Mouse (Mus musculus): Measurements from ENCODE around the gene Gnpat. TPM values are rescaled to one million over a fixed set of nuclear protein-coding genes. Genes with fewer than 3 reads are reported as not detected.

The Gnpat gene
- total and polyA plus RNA-seq, 3 experiments = 62.3 to 91.5 (median 89.1) TPM

DNA sequence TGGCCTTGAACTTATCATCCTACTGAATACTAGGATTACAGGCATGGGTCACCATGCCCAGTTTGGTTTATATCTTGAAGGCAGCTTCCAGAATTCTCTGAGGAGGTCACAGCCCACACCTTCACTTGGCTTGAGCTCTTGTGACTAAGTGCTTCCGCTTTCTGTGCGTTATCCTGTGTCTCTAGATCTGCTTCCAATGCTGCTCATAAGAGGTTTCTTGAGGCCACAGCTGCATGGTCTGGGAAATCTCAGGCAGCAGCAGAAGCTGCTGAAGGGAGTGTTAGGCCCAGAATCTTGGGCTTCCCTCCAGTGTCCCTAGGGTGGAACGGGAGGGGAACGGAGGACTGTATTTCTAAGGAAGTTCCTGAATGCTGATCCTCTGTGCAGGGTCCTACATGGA, 49.5 kb upstream of the Gnpat start:
- Histone ChIP-seq H3K9ac (ENCODE audit: insufficient read depth, low read depth) (no peak overlapping the region), H3K36me3 (replicated peaks in 1 of 2; ENCODE audit: control insufficient read depth in 1 of 2, insufficient read depth in 1 of 2, low read length in 1 of 2) (no peaks in the 10 kb centered on the region), H3K4me3 (replicated peaks in 1 of 3; ENCODE audit: low read depth in 2 of 3, low read length in 2 of 3, poor library complexity in 1 of 3) (no peak overlapping the region), H3K27ac (ENCODE audit: insufficient read depth, low read depth) (no peak overlapping the region), H3K79me2 (replicated peaks; ENCODE audit: control insufficient read depth, extremely low read depth, insufficient read depth, poor library complexity, severe bottlenecking) (no peaks in the 10 kb centered on the region), H3K4me1 (ENCODE audit: control insufficient read depth in 1 of 2, insufficient read depth in 2 of 2) (peaks cover 9 to 32% of the 10 kb centered on the region in 2 experiments), H3K4me2 (ENCODE audit: insufficient read depth, low read depth, poor library complexity, severe bottlenecking) (no peak overlapping the region), H3K27me3 (replicated peaks) (peaks cover 4% of the 10 kb centered on the region), H3K9me3 (replicated peaks; ENCODE audit: low read length) (peaks cover 19% of the 10 kb centered on the region)
- dilution Hi-C loops (cut with MboI; ENCODE audit: extremely low pct_ligation_motif_present, extremely low pct_unique_long_range_greater_than_20kb, low sequenced_read_pairs) = no loop called here
- DNase-seq (ENCODE audit: extremely low read depth) = no peak
- TF ChIP-seq MAZ (IDR thresholded peaks at IDR 0.05; ENCODE audit: low read depth, low read length) (no peak), KAT2A (IDR thresholded peaks at IDR 0.05; ENCODE audit: insufficient replicate concordance, low read length) (no peak), MXI1 (IDR thresholded peaks at IDR 0.05; ENCODE audit: low read depth, low read length) (no peak), GABPA (IDR thresholded peaks at IDR 0.05; ENCODE audit: insufficient replicate concordance, low read depth, low read length) (no peak), RAD21 (IDR thresholded peaks at IDR 0.05; ENCODE audit: low read depth, low read length) (no peak), CHD1 (IDR thresholded peaks at IDR 0.05; ENCODE audit: low read depth, low read length) (no peak), ZNF384 (IDR thresholded peaks at IDR 0.05; ENCODE audit: low read depth, low read length) (no peak), MYC (IDR thresholded peaks at IDR 0.05; ENCODE audit: low read depth, low read length) (no peak), EP300 (IDR thresholded peaks at IDR 0.05; ENCODE audit: low read length) (no peak), UBTF (IDR thresholded peaks at IDR 0.05; ENCODE audit: low read depth, low read length) (no peak), NRF1 (IDR thresholded peaks at IDR 0.05; ENCODE audit: low read depth, low read length) (no peak), IRF4 (IDR thresholded peaks at IDR 0.05; ENCODE audit: low read depth, low read length) (no peak), BHLHE40 (IDR thresholded peaks at IDR 0.05; ENCODE audit: low read depth, low read length) (no peak)
- in situ Hi-C loops (cut with MboI; ENCODE audit: low pct_ligation_motif_present, low pct_unique_long_range_greater_than_20kb, low sequenced_read_pairs) = loop anchor here (10.0 kb wide), 1 partner anchor 49 kb away; no protein-coding TSS in a partner anchor

DNA sequence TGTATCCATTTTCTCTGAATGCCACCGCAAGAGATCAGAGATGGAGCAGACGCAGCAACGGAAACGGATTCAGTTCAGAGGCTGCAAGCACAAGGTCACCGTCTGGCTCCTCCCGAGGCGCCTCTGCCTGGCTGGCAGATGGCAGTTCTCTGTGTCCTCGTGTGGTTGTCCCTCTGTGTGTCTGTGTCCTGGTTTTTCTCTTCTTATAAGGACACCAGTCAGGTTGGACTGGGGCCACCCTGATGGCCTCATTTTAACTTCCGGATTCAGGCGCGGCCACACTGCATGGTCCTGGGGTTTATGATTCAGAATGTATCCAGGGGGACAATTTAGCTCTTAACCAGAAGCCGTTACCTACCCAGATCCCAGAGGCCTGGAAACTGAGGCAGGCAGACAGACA, 47.0 kb upstream of the Gnpat start:
- H3K4me2 ChIP-seq (ENCODE audit: insufficient read depth, low read depth, poor library complexity, severe bottlenecking) = no peak overlapping the region
- in situ Hi-C loops (cut with MboI; ENCODE audit: low pct_ligation_motif_present, low pct_unique_long_range_greater_than_20kb, low sequenced_read_pairs) (loop anchor here (10.0 kb wide), 1 partner anchor 51 kb away; no protein-coding TSS in a partner anchor), dilution Hi-C loops (cut with MboI; ENCODE audit: extremely low pct_ligation_motif_present, extremely low pct_unique_long_range_greater_than_20kb, low sequenced_read_pairs) (no loop called here)
- no peak overlapping the region for H3K27ac ChIP-seq (ENCODE audit: insufficient read depth, low read depth)
- H3K4me3 ChIP-seq (replicated peaks in 1 of 3; ENCODE audit: low read depth in 2 of 3, low read length in 2 of 3, poor library complexity in 1 of 3) = no peak overlapping the region
- peaks cover 26% of the 10 kb centered on the region for H3K27me3 ChIP-seq (replicated peaks)
- H3K9me3 ChIP-seq (replicated peaks; ENCODE audit: low read length) = peaks cover 29% of the 10 kb centered on the region
- no peak overlapping the region for H3K9ac ChIP-seq (ENCODE audit: insufficient read depth, low read depth)
- no peak for TF ChIP-seq ZMIZ1 (IDR thresholded peaks at IDR 0.05; ENCODE audit: low read depth, low read length)
- TF ChIP-seq UBTF (IDR thresholded peaks at IDR 0.05; ENCODE audit: low read depth, low read length) = no peak
- no peak for TF ChIP-seq HCFC1 (IDR thresholded peaks at IDR 0.05; ENCODE audit: low read depth, low read length)
- TF ChIP-seq E2F4 (IDR thresholded peaks at IDR 0.05; ENCODE audit: insufficient replicate concordance, low read depth, low read length) = no peak
- no peak for TF ChIP-seq RAD21 (IDR thresholded peaks at IDR 0.05; ENCODE audit: low read depth, low read length)
- no peak for TF ChIP-seq SMC3 (IDR thresholded peaks at IDR 0.05; ENCODE audit: low read depth, low read length)
- TF ChIP-seq ZNF384 (IDR thresholded peaks at IDR 0.05; ENCODE audit: low read depth, low read length) = no peak
- no peak for TF ChIP-seq NRF1 (IDR thresholded peaks at IDR 0.05; ENCODE audit: low read depth, low read length)
- no peak for TF ChIP-seq MAZ (IDR thresholded peaks at IDR 0.05; ENCODE audit: low read depth, low read length)
- no peak for TF ChIP-seq POLR2AphosphoS2 (IDR thresholded peaks at IDR 0.05; ENCODE audit: low read depth, low read length)
- no peak for TF ChIP-seq CTCF (conservative IDR thresholded peaks at IDR 0.05 in 1 of 2, IDR thresholded peaks at IDR 0.05 in 1 of 2; ENCODE audit: low read depth in 2 of 2, low read length in 2 of 2)
- TF ChIP-seq POLR2A (IDR thresholded peaks at IDR 0.05; ENCODE audit: low read depth, low read length) = no peak
- no peak for TF ChIP-seq NELFE (IDR thresholded peaks at IDR 0.05; ENCODE audit: low read depth, low read length)
- TF ChIP-seq CHD1 (IDR thresholded peaks at IDR 0.05; ENCODE audit: low read depth, low read length) = no peak
- no peak for TF ChIP-seq JUN (IDR thresholded peaks at IDR 0.05; ENCODE audit: insufficient read depth, low read depth, low read length)
- no peak for TF ChIP-seq MAX (IDR thresholded peaks at IDR 0.05; ENCODE audit: low read length)
- DNase-seq (ENCODE audit: extremely low read depth) = no peak
- peaks cover 4 to 8% of the 10 kb centered on the region in 2 experiments; a peak in 1 of 4 replicates for H3K4me1 ChIP-seq (ENCODE audit: control insufficient read depth in 1 of 2, insufficient read depth in 2 of 2)
- H3K79me2 ChIP-seq (replicated peaks; ENCODE audit: control insufficient read depth, extremely low read depth, insufficient read depth, poor library complexity, severe bottlenecking) = no peaks in the 10 kb centered on the region
- no peaks in the 10 kb centered on the region for H3K36me3 ChIP-seq (replicated peaks in 1 of 2; ENCODE audit: control insufficient read depth in 1 of 2, insufficient read depth in 1 of 2, low read length in 1 of 2)

Measured in CH12.LX (cell line).